Mouse (Mus musculus) layer of hippocampus, postnatal 25 days (tissue): ENCODE results near the gene Tox2. TPM values are rescaled to one million over a fixed set of nuclear protein-coding genes. Genes with fewer than 3 reads are reported as not detected.

Experiments
- DNase-seq, 2 experiments: peaks; one replicate each; pipeline ENCODE4 v3.0.0; 2022; ENCODE audit warnings: mixed read lengths in 2 of 2, low spot score in 1 of 2; ENCODE audit errors: extremely low spot score in 1 of 2
- total RNA-seq, 2 experiments: library from RNA; stranded (reverse); gene quantifications; 2 replicates each; pipeline ENCODE4 v1.2.3; 2021

Gene Tox2
- total RNA-seq, result 10 to 100 TPM; 23.5 to 24.3 TPM

- peak in 1 of 2 experiments; percentile 36 for DNase-seq
Observed at GRCm38 (mm10) chr2:163202884-163203634, at the start of gene Tox2. Gene Tox2, plus strand, starts transcription at chr2:163203125.

- DNase-seq, result no peak
Observed at GRCm38 (mm10) chr2:163154673-163155072, 48.3 kb upstream of the Tox2 start.

- no peak for DNase-seq
Observed at GRCm38 (mm10) chr2:163158979-163159378, 43.9 kb upstream of the Tox2 start.

GRCm38 (mm10) chr2:163164461-163164990 lies 38.4 kb upstream of the Tox2 start:
- no peak for DNase-seq

DNA sequence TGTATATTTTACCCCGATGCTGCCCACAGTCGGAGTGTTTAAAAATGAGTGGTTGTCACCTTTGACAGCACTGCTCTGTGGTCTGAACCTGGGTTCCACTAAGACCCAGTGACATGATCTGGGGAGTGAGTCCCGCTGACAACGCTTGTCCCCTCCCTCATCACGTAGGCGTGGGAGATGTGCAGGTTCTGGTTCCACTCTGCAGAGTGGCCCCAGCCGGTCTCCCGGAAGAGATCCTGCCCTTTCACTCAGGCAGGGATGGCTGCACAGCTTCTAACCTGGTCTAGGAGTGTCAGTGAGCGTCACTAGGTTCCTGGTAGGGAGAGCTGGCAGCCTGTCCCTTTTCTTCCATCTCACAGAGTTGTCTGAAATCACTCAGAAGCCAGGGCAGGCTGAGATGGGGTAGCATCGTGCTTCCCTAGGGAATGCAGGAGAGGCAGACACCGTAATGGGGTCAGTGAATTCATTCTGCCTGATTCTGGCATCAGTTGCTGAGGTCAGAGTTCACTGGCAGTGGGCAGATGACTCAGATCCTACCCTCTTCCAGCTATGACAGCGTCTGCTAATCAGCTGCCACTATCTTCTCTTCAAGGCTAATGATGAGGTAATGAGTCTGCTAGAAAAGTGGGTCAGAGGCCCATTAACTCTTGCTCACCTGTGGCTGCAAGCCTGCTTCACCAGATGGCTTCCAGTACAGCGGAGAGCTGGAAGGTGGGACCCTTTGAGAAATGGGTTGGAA lies 36.7 kb upstream of the Tox2 start:
- no peak for DNase-seq

DNA sequence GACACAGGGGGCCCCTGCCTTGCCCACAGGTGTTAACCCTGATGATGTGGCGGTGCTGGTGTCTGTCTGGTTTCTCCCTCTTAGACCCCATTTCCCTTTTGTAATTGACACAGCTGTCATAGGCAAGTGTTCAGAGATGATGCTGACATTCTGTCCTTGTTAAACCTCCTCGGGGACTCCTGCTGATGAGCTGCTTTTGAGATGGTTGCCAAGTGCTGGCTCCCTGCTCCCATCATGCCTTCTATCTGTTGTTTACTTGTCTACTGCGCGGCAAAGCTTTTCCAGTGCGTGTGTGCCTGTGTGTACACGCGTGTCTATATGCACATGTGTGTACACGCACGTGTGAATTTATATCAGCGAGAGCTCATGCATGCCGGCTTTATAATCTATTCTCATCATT lies 31.0 kb upstream of the Tox2 start:
- no peak for DNase-seq

GRCm38 (mm10) chr2:163174066-163174465 lies 28.9 kb upstream of the Tox2 start:
- no peak for DNase-seq

DNA sequence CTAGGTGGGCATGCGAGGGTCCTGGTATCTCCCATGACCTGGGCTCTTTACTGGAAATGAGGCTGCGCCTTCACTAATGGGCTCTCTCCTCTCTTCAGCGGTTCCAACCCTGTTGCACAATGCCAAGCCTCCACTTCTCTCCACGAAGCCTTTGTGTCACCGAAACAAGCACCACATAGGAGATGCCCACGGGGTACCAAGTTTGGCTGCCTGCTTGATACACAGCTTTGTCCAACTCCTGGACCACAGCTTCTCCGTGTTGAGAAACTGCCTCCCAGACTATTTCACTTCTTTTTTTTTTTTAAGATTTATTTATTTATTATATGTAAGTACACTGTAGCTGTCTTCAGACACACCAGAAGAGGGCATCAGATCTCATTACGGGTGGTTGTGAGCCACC lies 27.1 kb upstream of the Tox2 start:
- no peak for DNase-seq

DNA sequence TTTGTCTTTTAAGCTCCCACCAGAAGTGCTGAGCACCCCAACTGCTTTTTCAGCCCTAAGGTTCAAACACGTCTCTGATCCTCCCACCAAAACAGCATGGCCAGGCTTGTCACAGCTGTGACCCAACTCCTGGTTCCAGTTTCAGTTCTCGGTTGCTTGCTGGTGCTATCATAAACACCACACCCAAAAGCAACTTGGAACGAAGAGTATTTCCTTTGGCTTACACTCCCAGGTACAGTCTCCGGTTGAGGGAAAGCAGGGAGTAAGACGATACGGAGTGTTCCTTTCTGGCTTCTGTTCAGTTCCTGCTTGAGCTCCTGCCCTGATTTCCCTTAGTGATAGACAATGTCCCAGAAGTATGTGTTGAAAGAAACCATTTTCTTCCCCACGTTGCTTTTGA lies 26.4 kb upstream of the Tox2 start:
- DNase-seq, result no peak

DNA sequence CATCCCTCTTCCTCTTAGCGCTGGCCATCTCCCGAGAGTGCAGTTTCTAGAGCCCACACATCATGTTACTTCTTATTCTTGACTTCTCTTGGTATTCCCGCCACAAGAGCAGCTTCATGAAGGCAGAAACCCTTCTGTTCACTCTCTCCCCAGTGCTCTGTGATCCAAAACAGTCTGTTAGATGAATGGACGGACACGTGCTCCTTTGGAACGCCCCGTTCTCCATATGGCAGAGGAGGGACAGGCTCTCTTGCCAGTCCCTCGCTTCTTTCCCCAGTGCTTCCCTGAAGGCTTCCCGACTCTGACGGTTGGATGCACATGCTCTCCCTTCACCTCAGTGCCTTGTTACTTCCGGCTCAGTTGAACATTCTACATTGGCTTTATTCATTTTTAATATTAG lies 15.4 kb upstream of the Tox2 start:
- no peak for DNase-seq

- no peak for DNase-seq
Observed at GRCm38 (mm10) chr2:163189596-163189995, 13.3 kb upstream of the Tox2 start.

GRCm38 (mm10) chr2:163190004-163190441 lies 12.9 kb upstream of the Tox2 start:
- no peak for DNase-seq

DNA sequence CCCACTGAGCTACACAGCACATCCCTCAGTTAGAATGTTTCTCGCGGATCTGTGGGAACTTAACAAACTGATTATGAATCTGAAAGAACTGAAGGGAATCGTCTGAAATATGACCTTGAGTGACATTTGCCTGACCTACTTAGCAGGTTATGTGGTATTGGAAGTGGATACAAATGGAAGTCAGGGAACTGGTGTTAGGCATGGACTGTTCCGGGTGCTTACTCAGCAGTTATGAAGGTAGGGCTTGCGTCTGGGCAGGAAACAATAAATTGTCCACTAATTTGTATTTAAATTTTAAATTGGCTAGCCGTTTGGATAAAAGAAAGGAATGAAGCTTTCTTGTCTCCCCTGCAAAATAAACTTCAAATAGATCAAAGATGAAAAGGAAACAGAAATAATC lies 10.4 kb upstream of the Tox2 start:
- no peak for DNase-seq

DNA sequence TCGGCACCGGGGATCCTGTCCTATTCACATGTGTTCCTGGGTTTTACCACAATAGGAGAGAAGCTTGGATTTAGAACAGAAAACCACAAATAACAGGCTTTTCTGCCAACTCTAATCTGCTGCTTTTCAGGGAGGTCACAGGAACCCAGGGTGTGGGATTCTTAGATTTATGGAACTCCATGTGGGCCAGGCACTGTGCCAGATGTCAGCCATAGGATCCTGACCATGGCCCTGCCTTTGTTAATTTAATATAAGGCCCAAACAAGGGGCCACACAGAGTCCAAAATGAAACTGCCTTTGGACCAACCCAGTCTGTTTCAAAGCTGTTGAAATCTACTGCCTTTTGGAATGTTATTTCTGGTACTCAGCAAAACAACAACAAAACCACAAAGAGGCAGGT lies 8.9 kb upstream of the Tox2 start:
- DNase-seq, result no peak

- DNase-seq, result no peak
Observed at GRCm38 (mm10) chr2:163194543-163194942, 8.4 kb upstream of the Tox2 start.

GRCm38 (mm10) chr2:163195106-163195833 lies 7.7 kb upstream of the Tox2 start:
- no peak for DNase-seq

GRCm38 (mm10) chr2:163195834-163196145 lies 7.1 kb upstream of the Tox2 start:
- no peak for DNase-seq

- DNase-seq, result no peak
Observed at GRCm38 (mm10) chr2:163201897-163202296, 1.0 kb upstream of the Tox2 start.

GRCm38 (mm10) chr2:163202553-163202883 lies 407 bp upstream of the Tox2 start:
- DNase-seq, result no peak

DNA sequence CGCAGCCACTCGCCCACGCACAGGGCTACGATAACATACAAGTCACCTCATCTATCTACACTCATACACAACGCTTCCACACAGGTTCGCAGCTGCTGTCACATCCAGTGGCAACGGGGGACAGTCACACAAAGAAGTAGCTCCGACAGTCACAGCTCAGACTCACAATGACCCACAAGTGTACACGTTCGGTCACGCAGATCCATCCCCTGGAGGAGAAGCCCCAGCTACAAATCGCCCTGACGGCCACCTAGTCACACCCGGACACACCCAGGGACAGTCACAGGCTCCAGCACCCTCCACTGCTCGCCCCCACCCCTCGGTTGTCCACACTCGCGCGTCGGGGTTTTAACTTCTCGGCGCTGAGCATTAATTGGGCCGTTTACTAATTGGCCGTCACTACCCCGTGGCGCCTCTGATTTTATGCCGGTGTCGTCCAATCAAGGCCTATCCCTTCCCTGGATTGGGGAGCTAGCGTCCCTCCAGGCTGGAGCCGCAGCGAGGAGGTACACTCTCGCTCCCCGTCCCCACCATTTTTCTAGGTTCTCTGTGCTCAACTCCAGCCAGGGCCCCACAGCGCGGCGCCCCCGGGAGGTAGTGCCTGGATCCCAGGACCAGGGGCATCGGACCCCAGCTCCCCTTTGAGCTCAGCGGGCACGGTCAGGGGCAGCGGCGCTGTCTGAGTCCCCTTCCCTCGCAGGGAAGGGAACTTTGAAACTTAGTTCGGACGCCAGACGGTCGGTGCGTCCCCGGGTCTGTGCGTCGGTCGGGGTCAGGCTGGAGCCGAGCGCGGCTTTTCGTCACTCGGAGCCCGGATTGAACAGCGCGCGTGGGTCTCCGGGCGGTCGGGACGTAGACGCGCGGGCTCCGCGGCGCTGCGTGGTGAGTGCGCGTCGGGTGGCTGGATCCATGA lies 966 bp downstream of the Tox2 start:
- no peak for DNase-seq
